Mouse (Mus musculus) kidney, adult 11 months (tissue): ENCODE measurements around the gene Copg1.

Source experiments
- DNase-seq: peaks from one replicate; pipeline ENCODE4 v3.0.0; 2022

Copg1 gene

GRCm38 (mm10) chr6:87887594-87888233 lies at the start of gene Copg1:
TSS of gene Copg1 (plus strand) at chr6:87887814.
- DNase-seq, result peak; percentile 99

DNA sequence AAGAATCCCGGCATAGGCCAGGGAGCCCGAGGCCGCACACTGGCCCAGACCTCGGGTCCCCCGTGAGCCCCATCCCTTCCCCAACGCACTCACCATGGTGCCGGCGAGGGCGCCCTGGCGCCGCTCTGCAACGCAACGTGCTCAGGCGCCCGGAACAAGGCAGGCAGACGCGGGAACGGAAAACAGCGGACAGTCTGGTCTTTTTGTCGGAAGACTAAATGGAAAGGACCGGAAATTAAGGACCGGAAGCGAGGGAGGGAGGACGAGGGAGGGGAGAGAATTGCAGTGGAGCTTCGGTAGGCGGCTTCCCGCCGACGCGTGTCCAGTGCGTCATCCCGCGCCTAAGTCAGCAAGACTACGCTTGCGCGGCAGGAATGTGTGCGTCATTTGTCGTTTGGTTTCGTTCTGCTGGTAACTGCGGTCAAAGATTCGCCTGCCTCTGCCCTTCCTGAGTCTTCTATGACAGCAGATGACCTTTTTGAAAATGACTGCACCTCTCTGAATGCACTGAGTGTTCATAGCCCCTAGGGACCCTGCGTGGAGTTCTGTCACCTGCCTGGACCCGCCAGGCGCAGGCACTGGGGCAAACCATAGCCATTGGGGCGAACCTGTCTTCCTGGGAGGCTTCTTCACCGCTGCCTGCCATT lies 48.9 kb upstream of the Copg1 start, which contains the start of gene Isy1:
Isy1 (minus strand) TSS at position 248 of the 647 bp plus-strand sequence.
- peak; percentile 96 for DNase-seq

GRCm38 (mm10) chr6:87839797-87840341 lies 47.7 kb upstream of the Copg1 start:
- no peak for DNase-seq

- DNase-seq, result no peak
Observed at GRCm38 (mm10) chr6:87841635-87842034, 46.0 kb upstream of the Copg1 start.

GRCm38 (mm10) chr6:87842254-87842653 lies 45.4 kb upstream of the Copg1 start:
- DNase-seq, result no peak

DNA sequence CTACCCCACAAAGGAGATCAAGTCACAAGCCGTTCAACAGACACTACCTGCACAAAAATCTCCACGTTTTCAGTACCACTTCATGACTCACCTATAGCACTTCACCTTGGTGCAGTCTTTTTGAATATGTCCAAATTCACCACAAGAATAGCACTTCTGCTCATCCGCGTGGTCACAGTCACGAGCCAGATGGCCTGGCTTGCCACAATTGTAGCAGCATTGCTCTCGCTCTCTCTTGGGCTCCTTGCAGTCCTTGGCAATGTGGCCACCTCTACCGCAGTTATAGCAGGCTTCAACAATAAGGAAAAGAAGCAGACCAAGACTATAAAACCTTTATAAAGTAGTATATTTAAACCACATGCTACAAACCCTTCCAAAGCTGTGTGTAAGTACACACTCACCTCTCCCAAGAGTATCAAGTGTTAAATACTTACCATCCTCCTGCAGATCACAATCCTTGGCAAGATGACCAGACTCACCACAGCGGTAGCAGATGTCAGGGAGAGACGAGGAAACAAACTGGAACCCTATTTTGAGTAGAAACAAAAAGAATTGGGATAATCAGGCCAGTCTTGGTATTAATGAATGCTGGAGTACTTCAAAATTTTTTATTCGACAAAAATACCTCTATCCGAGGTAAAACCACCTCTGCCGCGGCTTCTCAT lies 42.5 kb upstream of the Copg1 start:
- DNase-seq, result no peak

GRCm38 (mm10) chr6:87846813-87847212 lies 40.8 kb upstream of the Copg1 start:
- no peak for DNase-seq

- no peak for DNase-seq
Observed at GRCm38 (mm10) chr6:87849780-87850154, 37.8 kb upstream of the Copg1 start.

DNA sequence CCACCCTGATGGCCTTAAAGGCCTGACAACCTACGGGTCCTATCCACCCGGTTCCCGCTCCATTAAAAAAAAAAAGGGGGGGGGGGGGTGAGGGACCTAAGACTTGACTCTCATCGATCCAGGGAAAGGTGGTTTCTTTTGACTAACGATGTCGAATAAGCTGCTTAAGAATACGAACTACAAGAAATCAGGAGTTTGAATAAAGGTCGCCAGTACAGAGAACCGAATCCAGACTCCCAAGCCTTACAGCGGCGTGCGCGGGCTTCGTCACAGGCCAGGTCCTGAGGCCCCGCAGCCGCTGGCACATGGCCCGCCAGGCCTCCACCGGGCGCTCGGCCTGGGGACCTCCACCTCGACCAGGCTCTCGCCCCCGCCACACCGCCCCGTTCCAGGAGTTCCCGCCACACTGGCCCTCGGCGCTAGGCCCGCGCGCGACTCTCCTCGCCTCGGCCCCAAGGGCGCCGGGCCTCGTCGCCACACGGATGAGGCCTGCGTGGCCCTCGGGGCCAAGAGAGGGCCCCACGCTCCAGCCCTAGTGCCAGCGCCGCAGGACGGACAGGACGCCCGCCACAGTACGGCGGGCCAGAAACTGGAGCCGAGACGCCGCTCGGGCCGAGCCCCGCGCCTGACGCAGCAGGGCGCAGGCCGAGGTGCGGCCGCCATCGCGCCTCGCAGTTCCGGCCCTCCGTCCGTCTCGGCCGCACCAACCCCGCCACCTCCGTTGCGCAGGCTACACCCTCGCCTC lies 37.3 kb upstream of the Copg1 start:
- DNase-seq, result peak; percentile 44

- DNase-seq, result peak; percentile 94
Observed at GRCm38 (mm10) chr6:87850900-87851614, 36.6 kb upstream of the Copg1 start, which contains the start of gene Cnbp. TSS of gene Cnbp (minus strand) at chr6:87851106.

GRCm38 (mm10) chr6:87851871-87852270 lies 35.7 kb upstream of the Copg1 start:
- DNase-seq, result no peak

GRCm38 (mm10) chr6:87853446-87853845 lies 34.2 kb upstream of the Copg1 start:
- peak; percentile 24 for DNase-seq

DNA sequence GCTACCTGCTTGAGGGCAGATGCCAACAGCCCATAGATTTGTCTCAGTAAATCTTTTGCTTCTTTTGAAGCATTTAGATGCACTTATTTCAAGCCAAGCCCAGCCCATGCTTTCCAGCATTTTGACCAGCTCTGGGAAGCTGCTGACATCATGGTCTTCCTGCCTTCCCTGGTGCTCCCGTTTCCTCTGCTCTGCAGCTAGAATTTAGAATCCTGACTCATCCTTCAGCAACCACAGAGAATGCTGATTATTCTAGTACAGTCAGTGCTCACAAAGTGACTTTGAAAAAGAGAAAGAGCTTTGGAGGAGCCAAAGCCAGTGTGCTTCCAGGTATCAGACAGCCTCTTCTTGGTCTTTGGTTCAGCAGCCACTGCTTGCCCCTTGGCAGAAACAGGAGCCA lies 30.5 kb upstream of the Copg1 start:
- DNase-seq, result no peak

DNA sequence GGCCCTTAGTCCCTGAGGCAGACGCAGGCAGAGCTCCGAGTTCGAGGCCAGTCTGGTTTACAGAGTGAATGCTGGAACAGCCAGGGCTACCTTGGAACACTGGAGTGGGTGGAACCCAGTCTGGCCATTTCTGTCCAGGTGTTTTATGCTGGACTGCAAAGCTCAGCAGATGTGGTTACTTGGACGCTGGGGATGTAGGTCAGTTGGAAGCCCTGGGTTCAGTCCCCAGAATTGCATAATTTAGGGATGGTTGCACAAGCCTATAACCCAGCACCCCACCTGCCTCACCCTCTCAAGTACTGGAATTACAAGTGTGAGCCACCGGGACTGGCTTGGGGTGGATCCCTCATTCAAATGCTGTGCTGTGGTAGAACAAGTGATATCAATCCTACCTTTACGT lies 21.4 kb upstream of the Copg1 start:
- no peak for DNase-seq

DNA sequence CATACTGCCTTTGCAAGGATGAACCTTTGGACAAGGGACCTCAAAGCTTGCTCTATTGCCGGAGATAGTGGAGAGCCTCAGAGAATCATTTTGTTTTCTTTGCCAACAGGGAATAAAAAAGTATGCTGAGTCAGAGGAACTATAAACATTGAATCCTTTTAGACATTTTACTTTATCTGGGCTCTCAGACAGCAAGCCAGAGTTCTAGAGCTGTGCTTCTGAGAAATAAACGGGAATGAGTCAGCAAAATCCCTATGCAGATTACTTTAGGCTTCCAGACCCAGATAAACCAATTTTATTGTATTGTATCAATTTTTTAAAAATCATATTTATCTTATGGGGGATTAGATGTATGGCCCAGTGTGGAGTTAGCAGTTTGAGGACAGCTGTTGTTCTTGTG lies 20.4 kb upstream of the Copg1 start:
- DNase-seq, result no peak

GRCm38 (mm10) chr6:87868871-87869506 lies 18.6 kb upstream of the Copg1 start:
- DNase-seq, result peak; percentile 49

- no peak for DNase-seq
Observed at GRCm38 (mm10) chr6:87870440-87870839, 17.2 kb upstream of the Copg1 start.

DNA sequence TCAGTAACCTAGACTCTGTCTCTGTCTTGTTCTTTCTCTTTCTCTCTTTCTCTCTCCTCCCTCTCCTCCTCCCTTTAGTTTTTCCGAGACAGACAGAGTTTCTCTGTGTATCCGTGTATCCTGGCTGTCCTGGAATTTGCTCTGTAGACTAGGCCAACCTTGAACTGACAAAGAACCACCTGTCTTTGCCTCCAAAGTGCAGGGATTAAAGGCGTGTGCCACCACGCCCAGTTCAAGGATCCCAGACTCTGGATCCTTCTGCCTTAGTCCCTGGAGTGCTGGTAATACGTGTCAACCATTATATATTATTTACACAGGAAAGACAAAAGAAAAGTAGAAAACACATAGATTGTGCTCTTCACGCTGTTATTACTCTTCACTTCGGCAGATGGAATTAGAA lies 16.4 kb upstream of the Copg1 start:
- no peak for DNase-seq

DNA sequence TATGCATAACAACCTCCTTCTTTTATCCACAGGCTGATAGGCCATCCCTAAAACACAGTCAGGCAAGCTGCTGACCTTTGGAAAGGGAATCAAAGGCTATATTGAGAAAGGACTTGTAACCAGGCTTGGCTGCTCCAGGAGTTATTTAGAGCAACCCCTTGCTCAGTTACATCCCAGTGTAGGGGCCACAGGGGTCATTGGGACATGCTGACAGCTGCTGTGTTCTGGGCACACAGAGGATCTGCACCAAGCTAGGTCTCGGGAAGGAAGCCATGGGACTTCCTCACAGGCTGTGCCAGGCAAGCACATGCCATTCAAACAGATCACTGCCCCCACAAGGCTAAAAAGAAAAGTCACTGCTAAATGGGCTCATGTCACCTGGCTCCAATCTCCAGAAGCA lies 14.5 kb upstream of the Copg1 start:
- DNase-seq, result peak; percentile 57

DNA sequence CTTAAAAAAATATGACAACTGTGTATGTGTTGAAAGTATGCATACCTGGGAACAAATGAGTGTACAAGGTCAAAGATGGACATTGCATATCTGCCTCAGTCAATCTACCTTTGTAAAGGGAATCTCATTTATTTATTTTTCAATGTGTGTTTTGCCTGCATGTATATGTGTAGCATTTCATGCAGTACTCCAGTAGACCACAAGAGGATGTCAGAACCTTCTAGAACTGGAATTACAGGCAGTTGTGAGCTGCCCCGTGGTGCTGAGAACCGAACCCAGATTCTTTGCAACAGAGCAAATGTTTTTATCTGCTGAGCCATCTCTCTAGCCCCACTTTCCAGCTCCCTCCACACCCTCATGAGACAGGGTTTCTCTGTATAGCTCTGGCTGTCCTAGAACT lies 13.7 kb upstream of the Copg1 start:
- DNase-seq, result no peak

DNA sequence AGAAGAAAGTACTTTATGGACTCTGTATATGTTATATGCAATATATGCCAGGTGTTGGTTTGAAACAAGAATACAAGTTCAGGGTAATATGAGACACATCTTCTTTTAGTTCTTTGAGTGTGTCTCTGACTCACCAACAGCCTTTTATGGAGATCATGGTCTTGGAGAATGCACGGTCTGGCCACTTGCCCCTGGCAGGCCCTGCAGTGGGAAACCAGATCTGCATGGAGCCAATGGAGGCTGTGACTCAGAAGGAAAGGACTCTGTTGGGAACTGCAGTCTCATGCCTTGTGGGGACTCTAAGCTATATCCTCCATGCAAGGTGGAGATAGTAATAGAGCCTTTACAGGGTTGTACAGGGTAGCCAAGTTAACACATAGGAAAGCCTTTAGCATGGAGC lies 12.5 kb upstream of the Copg1 start:
- DNase-seq, result no peak

GRCm38 (mm10) chr6:87875562-87875961 lies 12.1 kb upstream of the Copg1 start:
- DNase-seq, result no peak
